Mouse (Mus musculus) cortical plate, adult 2 months (tissue): ENCODE data around the gene Hoxd4. TPM values are rescaled to one million over a fixed set of nuclear protein-coding genes. Genes with fewer than 3 reads are reported as not detected.

Experiments
- H3K27ac ChIP-seq: fragments of 200-500 bp; 2 replicates; pipeline ENCODE4 v1.5.1; 2012; ENCODE audit warnings: low read length, control low read depth, inconsistent platforms; ENCODE audit not compliant: insufficient read depth
- H3K4me1 ChIP-seq: fragments of 200-500 bp; 2 replicates; pipeline ENCODE4 v1.6.1; 2011; ENCODE audit warnings: low read length; ENCODE audit not compliant: control insufficient read depth, insufficient read depth
- H3K4me3 ChIP-seq: fragments of 200-500 bp; 2 replicates; pipeline ENCODE4 v1.5.1; 2011; ENCODE audit warnings: mild to moderate bottlenecking, low read length, control low read depth; ENCODE audit not compliant: insufficient read depth
- CTCF ChIP-seq: fragments of 200-500 bp; IDR thresholded peaks from 2 replicates; pipeline ENCODE4 v1.5.1; 2011; ENCODE audit warnings: mild to moderate bottlenecking, control low read depth, low read length; ENCODE audit not compliant: insufficient read depth; ENCODE audit errors: extremely low read depth
- POLR2A ChIP-seq: fragments of 200-500 bp; IDR thresholded peaks from 2 replicates; pipeline ENCODE4 v1.6.1; 2011; ENCODE audit warnings: mild to moderate bottlenecking, low read length, control low read depth; ENCODE audit not compliant: insufficient read depth; ENCODE audit errors: extremely low read depth
- polyA plus RNA-seq: library from polyadenylated mRNA; depleted of rRNA; stranded (reverse); fragments of >200 nt; gene quantifications from 2 replicates; pipeline ENCODE4 v1.2.3, GENCODE M21; 2012

Hoxd4 gene
- polyA plus RNA-seq, 1 experiment = not detected

DNA sequence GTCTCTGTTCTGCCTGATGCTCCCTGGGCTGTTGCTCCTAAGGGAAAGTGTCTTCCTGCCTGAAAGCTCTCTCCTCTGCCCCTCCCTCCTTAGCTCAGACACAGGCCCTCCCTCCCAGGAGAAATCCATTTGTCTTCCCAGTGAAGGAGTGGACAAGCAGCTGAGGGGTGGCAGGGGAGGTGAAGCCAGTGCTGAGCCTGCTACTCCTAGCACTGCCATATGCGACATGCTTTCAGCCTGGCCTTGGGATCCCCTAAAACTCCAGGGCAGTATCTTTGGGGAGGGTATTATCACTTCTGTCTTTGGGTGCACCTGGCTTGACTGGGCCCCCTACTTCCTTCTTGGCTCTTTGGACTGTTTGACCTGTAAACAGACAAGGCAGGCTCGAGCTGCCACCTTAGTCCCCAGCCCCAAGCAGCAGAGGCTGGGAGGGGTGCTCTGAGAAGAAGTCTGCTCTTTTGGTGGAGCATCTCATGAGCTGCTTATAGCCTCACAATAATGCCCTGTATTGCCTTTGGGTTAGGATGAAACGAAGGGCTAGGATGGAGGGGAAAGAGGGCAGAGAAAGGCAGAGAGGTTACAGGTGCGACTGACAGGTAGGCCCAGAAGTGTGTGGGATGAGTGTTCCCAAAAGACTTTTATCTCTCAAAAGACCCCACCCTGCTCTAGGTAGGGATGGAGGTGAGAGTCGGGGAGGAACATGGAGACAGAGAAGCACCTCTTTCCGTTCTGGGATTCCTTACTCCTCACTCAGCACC lies 34.0 kb downstream of the Hoxd4 start:
- Histone ChIP-seq H3K27ac (no peak overlapping the region), H3K4me1 (no peaks in the 10 kb centered on the region), H3K4me3 (no peak overlapping the region)
- TF ChIP-seq CTCF (no peak), POLR2A (no peak)

DNA sequence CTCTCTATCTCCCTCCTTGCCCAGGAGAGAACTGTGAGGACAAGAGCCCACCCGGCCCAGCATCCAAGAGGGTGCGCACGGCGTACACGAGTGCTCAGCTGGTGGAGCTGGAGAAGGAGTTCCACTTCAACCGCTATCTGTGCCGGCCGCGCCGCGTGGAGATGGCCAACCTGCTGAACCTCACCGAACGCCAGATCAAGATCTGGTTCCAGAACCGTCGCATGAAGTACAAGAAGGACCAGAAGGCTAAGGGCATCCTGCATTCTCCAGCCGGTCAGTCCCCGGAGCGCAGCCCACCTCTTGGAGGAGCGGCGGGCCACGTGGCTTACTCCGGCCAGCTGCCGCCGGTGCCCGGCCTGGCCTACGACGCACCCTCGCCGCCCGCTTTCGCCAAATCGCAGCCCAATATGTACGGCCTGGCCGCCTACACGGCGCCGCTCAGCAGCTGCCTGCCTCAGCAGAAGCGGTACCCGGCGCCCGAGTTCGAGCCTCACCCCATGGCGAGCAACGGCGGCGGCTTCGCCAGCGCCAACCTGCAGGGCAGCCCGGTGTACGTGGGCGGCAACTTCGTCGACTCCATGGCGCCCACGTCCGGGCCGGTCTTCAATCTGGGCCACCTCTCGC lies 34.7 kb downstream of the Hoxd4 start:
- Histone ChIP-seq H3K4me3 (no peak overlapping the region), H3K4me1 (no peaks in the 10 kb centered on the region), H3K27ac (no peak overlapping the region)
- no peak for TF ChIP-seq CTCF
- TF ChIP-seq POLR2A = no peak

DNA sequence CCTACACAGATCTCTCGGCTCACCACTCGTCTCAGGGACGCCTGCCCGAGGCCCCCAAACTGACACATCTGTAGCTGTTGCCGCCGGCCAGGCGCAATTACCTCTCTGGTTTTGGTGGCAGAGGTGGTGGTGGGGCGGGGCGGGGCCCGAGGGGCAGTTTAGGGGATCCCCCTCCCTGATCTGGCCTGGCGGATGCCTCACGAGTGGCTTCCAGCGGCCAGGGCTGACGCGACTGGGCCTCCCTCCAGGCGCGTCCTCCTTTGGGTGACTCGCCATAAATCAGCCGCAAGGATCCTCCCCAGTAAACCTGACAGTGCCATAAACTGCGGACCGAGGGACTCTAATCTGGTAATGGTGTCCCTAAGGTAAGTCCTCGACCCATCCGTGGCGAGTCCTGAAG lies 35.3 kb downstream of the Hoxd4 start:
- TF ChIP-seq CTCF (no peak), POLR2A (no peak)
- H3K4me1 ChIP-seq = no peaks in the 10 kb centered on the region
- no peak overlapping the region for H3K4me3 ChIP-seq
- no peak overlapping the region for H3K27ac ChIP-seq

DNA sequence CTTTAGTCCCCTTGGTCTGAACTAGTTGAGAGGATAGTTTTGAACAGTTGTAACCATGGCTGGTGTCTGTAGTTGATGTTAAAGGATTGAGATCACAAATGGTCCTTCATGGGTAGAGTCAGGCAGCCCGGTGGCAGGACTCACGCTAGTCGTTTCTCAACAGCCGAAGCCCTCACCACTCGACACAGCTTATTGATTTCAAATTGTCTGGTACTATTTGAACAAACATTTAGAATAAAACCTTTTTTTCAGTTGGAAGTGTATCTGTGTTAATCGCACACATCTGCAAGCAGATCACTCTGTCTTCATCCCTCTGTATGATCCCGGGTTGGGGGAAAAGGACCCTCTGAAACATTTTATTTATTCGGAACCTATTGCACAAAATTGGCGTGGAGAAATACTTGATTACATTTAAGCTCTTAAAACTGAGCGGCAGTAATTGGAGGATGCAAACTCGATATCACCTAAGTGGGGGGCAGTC lies 36.0 kb downstream of the Hoxd4 start:
- no peak overlapping the region for H3K27ac ChIP-seq
- no peak overlapping the region for H3K4me3 ChIP-seq
- no peaks in the 10 kb centered on the region for H3K4me1 ChIP-seq
- TF ChIP-seq POLR2A (no peak), CTCF (no peak)

DNA sequence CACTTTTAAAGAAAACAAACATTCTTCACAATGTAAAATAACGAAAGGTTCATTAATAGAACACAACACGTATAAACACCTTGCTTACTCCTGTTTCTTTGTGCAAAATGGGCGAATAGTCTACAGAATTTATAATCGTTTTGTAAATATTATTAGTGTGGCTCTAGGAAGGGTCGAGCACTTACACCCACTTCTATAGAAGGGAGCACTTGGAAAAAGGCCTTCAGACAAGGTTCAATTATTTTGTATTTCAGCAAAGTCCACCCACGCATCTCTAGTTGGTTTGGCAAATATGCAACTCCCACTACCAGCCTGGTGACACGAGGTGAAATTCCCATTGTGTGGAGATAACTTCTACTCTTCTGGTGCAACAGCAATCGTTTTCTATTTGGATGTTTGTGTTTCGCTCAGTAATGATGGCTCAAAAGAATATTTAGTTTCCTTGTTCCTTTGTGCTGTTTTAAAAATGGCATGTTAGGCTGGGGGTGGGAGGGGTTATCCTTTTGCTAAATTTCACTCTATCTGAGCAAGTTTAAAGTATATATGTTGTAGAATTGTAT lies 36.8 kb downstream of the Hoxd4 start:
- Histone ChIP-seq H3K4me1 (no peaks in the 10 kb centered on the region), H3K27ac (no peak overlapping the region), H3K4me3 (no peak overlapping the region)
- no peak for TF ChIP-seq CTCF
- no peak for TF ChIP-seq POLR2A

DNA sequence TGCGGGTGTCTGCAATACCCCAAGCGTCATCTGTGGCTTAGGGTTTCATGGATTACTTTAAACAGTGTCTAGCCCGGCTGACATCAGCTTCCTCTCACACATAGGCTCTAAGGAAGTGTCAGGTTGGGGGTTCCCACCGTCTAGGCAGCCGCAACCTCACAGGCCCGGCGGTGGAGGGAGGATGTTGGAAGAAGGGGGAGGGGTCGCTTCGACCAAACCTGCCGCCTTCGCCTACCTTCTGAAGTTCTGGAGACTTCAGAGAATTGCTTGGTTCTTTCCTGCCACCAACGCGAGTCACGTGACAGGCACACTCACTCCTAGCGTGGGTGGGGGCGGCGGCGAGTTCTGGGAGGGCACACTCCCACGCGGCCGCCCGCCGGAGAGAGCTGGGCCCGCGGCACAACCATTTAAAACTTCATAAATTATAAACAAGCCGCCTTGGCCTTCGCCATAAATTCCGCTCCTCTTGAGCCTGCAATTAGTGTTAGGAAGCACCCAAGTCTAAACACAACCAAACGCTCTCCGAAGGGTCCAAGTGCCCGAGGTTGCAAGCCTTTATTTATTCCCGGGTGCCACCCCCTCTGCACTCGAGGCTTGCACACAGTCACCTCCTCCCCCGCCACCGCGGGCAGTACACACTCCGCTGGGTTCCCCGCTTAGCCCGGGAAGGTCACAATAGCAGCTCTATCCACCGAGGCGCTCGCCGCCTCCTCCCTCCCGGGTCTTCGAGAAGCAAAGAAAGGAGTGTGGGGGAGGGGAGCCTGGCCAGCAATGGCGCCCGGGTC lies 37.8 kb downstream of the Hoxd4 start:
- TF ChIP-seq POLR2A (no peak), CTCF (no peak)
- no peak overlapping the region for H3K4me3 ChIP-seq
- no peak overlapping the region for H3K27ac ChIP-seq

DNA sequence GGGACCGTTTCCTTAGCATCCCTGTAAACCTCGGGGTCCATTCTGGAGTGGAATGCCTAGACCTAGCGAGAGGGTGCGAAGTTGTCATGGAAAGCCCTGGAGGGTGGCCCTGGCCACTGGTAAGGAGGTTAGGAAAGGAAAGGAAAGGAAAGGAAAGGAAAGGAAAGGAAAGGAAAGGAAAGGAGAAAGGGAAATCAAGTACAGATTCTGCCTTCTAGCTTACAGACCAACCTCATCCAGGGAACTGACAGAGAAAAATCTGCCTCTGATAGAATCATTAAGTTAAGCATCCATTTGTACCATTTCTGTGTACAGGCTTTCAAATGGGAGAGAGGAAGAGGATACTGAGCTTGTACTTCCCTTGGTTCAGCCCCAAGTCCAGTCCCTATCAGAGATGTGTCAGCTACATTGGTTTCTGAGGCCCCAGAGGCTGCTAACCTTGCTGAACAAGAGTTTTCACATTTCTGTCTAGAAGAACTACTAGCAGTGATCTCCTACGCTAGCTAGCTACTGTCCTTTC lies 39.1 kb downstream of the Hoxd4 start:
- Histone ChIP-seq H3K4me1 (no peaks in the 10 kb centered on the region), H3K4me3 (no peak overlapping the region), H3K27ac (no peak overlapping the region)
- TF ChIP-seq POLR2A = no peak
- no peak for TF ChIP-seq CTCF

More for the DNA sequence above, 37.8 kb downstream of the Hoxd4 start:
- no peaks in the 10 kb centered on the region for H3K4me1 ChIP-seq

DNA sequence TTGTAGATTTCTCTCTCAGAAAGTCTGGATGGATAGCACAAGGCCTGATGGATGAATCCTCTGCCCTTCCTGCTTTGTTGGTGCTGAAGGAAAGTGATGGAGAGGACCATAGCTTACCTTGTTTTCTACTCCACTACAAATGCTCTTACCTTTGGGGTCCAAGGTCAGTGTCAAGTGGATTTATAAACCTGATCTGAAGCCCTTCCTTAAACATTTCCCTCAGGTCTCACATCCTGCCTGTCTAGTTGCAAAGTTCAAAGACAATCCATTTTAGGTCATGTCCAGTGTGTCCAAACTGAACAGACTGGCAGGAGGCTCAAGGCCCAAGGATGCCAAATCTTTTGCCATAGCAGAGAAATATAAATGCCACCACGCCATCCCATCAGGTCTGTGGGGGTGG lies 40.1 kb downstream of the Hoxd4 start:
- Histone ChIP-seq H3K4me1 (no peaks in the 10 kb centered on the region), H3K4me3 (no peak overlapping the region), H3K27ac (no peak overlapping the region)
- no peak for TF ChIP-seq CTCF
- no peak for TF ChIP-seq POLR2A
